Mouse (Mus musculus) monocyte, adult 59 days (primary cell): ENCODE results near the gene Gm42420. TPM values are rescaled to one million over a fixed set of nuclear protein-coding genes. Genes with fewer than 3 reads are reported as not detected.

Source experiments
- total RNA-seq, 2 experiments: library from RNA; stranded (reverse); gene quantifications; one replicate each; pipeline ENCODE4 v1.2.4; 2023

Gene Gm42420
- not detected for total RNA-seq

GRCm38 (mm10) chr6:39585517-39585916 lies at the start of gene Gm42420:
TSS of gene Gm42420 (plus strand) at chr6:39585753.

GRCm38 (mm10) chr6:39557723-39558261 lies 27.8 kb upstream of the Gm42420 start, which contains the start of gene Dennd2a:
TSS of gene Dennd2a (minus strand) at chr6:39557867.

GRCm38 (mm10) chr6:39573791-39574554 lies 11.6 kb upstream of the Gm42420 start, which contains the start of gene Adck2:
TSS of gene Adck2 (plus strand) at chr6:39573873.

GRCm38 (mm10) chr6:39592401-39593214 lies 7.1 kb downstream of the Gm42420 start, which contains the start of gene Ndufb2:
TSS of gene Ndufb2 (plus strand) at chr6:39592574.

Other genes starting within 250 kb of the Gm42420 start
- gene Slc37a3, start 208.1 kb upstream of the Gm42420 start, total RNA-seq: 10 to 100 TPM; 34.9 to 39.3 TPM
- 1 to 10 TPM; 8.3 to 8.7 TPM for gene Rab19, start 204.6 kb upstream of the Gm42420 start, total RNA-seq
- 100 to 1,000 TPM; 122 to 132 TPM for gene Mkrn1, start 165.3 kb upstream of the Gm42420 start, total RNA-seq
- gene Dennd2a, start 27.9 kb upstream of the Gm42420 start, total RNA-seq: 1 to 10 TPM; 3.7 to 5.0 TPM
- 10 to 100 TPM; 25.6 to 27.5 TPM for gene Adck2, start 11.9 kb upstream of the Gm42420 start, total RNA-seq
- gene Ndufb2, start 6.8 kb downstream of the Gm42420 start, total RNA-seq: 10 to 100 TPM; 38.7 to 50.0 TPM
- gene Braf, start 139.7 kb downstream of the Gm42420 start, total RNA-seq: 10 to 100 TPM; 41.9 to 46.5 TPM
- gene Mrps33, start 225.2 kb downstream of the Gm42420 start, total RNA-seq: 10 to 100 TPM; 40.5 to 41.7 TPM